Mouse (Mus musculus): ENCODE measurements around the gene Tctn1.

GRCm38 (mm10) chr5:122267899-122268298, 3.6 kb upstream of the Tctn1 start:
- TF ChIP-seq CTCF (IDR thresholded peaks at IDR 0.05; ENCODE audit: low read depth) (peak; percentile 77), EP300 (IDR thresholded peaks at IDR 0.05; ENCODE audit: low read depth) (no peak)
